Mouse (Mus musculus): Measurements from ENCODE around the gene Fam83g.

The Fam83g gene

GRCm38 (mm10) chr11:61652216-61652615 lies 31.7 kb upstream of the Fam83g start:
- DNase-seq (ENCODE audit: low read depth), result no peak

- no peak for DNase-seq (ENCODE audit: low read depth)
Measured at GRCm38 (mm10) chr11:61652686-61653447, 31.0 kb upstream of the Fam83g start, which contains the start of gene Grap. Gene Grap (plus strand): TSS chr11:61653265.

GRCm38 (mm10) chr11:61653568-61653967 lies 30.3 kb upstream of the Fam83g start:
- no peak for DNase-seq (ENCODE audit: low read depth)

GRCm38 (mm10) chr11:61654786-61655311 lies 29.0 kb upstream of the Fam83g start:
- no peak for DNase-seq (ENCODE audit: low read depth)

GRCm38 (mm10) chr11:61655649-61656048 lies 28.2 kb upstream of the Fam83g start:
- no peak for DNase-seq (ENCODE audit: low read depth)

- no peak for DNase-seq (ENCODE audit: low read depth)
Measured at GRCm38 (mm10) chr11:61656148-61656850, 27.6 kb upstream of the Fam83g start.

- DNase-seq (ENCODE audit: low read depth), result no peak
Measured at GRCm38 (mm10) chr11:61657432-61657831, 26.5 kb upstream of the Fam83g start.

GRCm38 (mm10) chr11:61658360-61658922 lies 25.4 kb upstream of the Fam83g start:
- no peak for DNase-seq (ENCODE audit: low read depth)

GRCm38 (mm10) chr11:61659011-61659858 lies 24.7 kb upstream of the Fam83g start:
- no peak for DNase-seq (ENCODE audit: low read depth)

- DNase-seq (ENCODE audit: low read depth), result no peak
Measured at GRCm38 (mm10) chr11:61660001-61660400, 23.9 kb upstream of the Fam83g start.

- no peak for DNase-seq (ENCODE audit: low read depth)
Measured at GRCm38 (mm10) chr11:61660806-61661392, 23.0 kb upstream of the Fam83g start.

- no peak for DNase-seq (ENCODE audit: low read depth)
Measured at GRCm38 (mm10) chr11:61662189-61662588, 21.7 kb upstream of the Fam83g start.

GRCm38 (mm10) chr11:61665401-61665800 lies 18.5 kb upstream of the Fam83g start:
- no peak for DNase-seq (ENCODE audit: low read depth)

GRCm38 (mm10) chr11:61665991-61666799 lies 17.7 kb upstream of the Fam83g start:
- DNase-seq (ENCODE audit: low read depth), result no peak

GRCm38 (mm10) chr11:61667248-61667647 lies 16.6 kb upstream of the Fam83g start:
- DNase-seq (ENCODE audit: low read depth), result no peak

GRCm38 (mm10) chr11:61667782-61668181 lies 16.1 kb upstream of the Fam83g start:
- DNase-seq (ENCODE audit: low read depth), result no peak

GRCm38 (mm10) chr11:61669492-61670490 lies 14.1 kb upstream of the Fam83g start:
- no peak for DNase-seq (ENCODE audit: low read depth)

GRCm38 (mm10) chr11:61671781-61672383 lies 12.0 kb upstream of the Fam83g start:
- DNase-seq (ENCODE audit: low read depth), result no peak

GRCm38 (mm10) chr11:61673686-61674085 lies 10.2 kb upstream of the Fam83g start:
- no peak for DNase-seq (ENCODE audit: low read depth)

Data from fibroblast of lung, adult 2 months (primary cell).